Mouse (Mus musculus) adrenal gland, postnatal 36 days (tissue): ENCODE measurements around the gene Olfr1154. TPM values are rescaled to one million over a fixed set of nuclear protein-coding genes. Genes with fewer than 3 reads are reported as not detected.

ENCODE experiments used
- DNase-seq, 2 experiments: peaks; one replicate each; pipeline ENCODE4 v3.0.0; 2021; ENCODE audit warnings: mixed read lengths in 1 of 2
- long read RNA-seq, 2 experiments: library from polyadenylated mRNA; stranded (forward); transcript quantifications; one replicate each; pipeline ENCODE4 v2.0.0; 2021; ENCODE audit warnings: borderline sequencing depth in 2 of 2
- total RNA-seq, 2 experiments: library from RNA; stranded (reverse); gene quantifications; 2 replicates each; pipeline ENCODE4 v1.2.3; 2021

The Olfr1154 gene
- not detected for total RNA-seq
- long read RNA-seq, experiment 1: 0 reads
- long read RNA-seq, experiment 2: 0 reads

DNA sequence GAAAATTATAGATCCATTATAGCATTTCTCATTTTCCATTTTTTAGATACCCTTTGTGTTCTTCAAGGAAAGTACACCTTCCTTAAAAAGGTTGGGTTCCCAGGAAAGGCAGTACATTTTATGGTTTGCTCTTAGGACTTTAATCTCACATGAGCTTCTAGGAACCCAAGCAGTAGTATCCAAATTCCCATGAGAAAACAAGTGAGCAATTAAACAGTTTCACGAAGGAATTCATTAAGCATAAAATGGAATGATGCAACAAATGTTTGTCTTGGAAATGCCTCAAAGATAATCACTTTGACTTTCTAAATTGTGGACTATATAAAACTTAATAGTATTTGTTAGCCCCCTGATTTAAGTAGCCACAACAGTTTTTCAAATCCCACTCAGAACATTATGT, at the start of gene Olfr1154:
Gene Olfr1154, minus strand, starts transcription at position 101 of the 400 bp plus-strand sequence.
- DNase-seq: no peak

DNA sequence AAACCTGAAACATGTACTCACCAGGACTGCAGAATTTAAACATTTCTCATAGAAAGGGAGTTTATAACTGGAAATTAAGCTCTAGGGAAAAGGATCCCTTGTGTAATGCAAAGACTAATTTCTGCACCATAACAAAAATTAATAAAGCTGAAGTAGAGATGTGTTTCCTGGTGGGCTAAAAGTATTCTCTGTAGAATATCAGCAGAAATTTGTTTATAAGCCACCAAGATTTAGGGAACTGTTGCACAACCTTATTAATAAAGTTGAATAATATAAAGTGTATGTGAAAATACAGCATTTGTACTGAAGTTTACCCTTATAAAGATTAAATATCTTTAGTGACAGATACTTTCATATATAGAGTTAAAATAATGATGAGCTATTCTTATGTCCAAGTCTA, 48.0 kb upstream of the Olfr1154 start, which contains the start of gene Olfr1156:
Gene Olfr1156, minus strand, starts transcription at position 101 of the 400 bp plus-strand sequence.
- no peak for DNase-seq

DNA sequence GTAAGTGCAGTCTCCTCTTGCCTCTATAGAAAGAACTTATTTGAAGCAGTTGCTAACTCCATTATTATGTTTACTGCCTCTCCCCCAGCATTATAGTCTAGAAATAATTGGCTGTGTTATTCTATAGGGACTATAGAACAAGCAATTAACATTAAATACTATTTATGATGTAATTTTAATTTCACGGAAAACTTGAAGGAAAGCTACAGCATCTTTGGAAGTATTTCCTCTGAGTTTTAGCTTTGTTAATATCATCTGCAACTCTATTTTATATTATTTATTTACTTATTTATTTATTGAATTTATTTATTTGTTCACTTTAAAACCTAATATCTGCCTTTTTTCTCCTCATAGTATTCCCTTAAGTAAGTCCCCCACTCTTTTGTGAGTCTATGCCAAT, 40.1 kb upstream of the Olfr1154 start, which contains the start of gene Olfr1155:
Gene Olfr1155, minus strand, starts transcription at position 101 of the 400 bp plus-strand sequence.
- no peak for DNase-seq

DNA sequence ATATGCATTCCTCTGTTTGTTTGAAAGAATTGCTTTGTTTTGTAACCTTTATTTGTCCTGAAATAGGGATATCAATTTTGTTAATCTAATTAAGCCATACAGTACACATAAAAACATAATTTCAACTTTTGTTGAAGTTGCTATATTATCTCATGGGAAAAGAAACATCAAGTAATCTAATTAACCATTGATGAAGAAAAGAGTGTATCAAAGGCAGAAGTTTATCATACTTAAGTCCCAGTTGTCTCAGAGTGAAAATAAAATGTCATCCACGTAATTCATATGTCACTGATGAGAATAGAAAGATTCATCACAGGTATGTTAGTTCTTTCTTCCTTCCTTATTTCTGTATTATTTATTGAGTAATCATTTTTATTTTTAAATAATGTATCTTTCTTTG, 10.3 kb downstream of the Olfr1154 start, which contains the start of gene Olfr1153:
Gene Olfr1153, plus strand, starts transcription at position 301 of the 400 bp plus-strand sequence.
- no peak for DNase-seq

DNA sequence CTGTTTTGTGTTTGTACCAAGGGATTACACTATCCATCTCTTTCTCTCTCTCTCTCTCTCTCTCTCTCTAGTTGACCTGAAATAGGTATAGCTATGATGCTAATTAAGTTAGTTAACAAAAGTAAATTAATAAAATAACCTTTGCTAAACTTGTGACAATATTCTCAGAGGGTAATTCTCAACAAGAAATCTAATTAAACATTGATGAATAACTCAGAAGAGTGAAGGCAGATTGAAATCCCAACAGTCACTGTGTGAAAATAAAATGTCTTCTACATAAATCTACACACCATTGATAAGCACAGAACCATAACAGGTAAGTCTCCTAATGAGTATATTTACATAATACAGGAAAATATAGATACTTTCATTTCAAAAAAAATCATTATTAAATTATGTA, 38.8 kb downstream of the Olfr1154 start, which contains the start of gene Olfr1152:
Gene Olfr1152, plus strand, starts transcription at position 301 of the 400 bp plus-strand sequence.
- no peak for DNase-seq

DNA sequence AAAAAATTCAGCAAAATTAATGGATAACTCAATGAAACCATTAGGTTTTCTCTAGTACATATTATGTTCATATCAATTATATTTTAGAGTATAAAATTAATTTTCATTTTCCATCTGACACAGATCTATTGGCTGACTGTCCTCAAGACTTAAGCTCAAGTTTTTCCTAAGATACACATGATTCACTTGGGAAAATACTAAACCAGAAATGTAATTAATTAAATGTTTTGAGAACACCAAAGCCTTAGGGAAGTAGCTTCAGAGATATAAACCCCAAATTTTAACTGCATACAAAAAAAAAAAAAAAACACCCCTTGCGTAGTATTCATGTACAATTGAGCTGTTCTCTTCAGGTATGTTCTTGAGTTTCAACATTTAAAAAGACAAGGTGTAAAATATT, 49.4 kb downstream of the Olfr1154 start, which contains the start of gene Olfr1151:
Gene Olfr1151, plus strand, starts transcription at position 301 of the 400 bp plus-strand sequence.
- no peak for DNase-seq

Other genes starting within 250 kb of the Olfr1154 start
- gene Olfr1134, start 246.7 kb downstream of the Olfr1154 start, total RNA-seq: not detected
- not detected for gene Olfr1135, start 231.5 kb downstream of the Olfr1154 start, total RNA-seq
- gene Olfr1136, start 211.2 kb downstream of the Olfr1154 start, total RNA-seq: not detected
- gene Olfr1137, start 192.0 kb downstream of the Olfr1154 start, total RNA-seq: not detected
- not detected for gene Olfr1138, start 165.2 kb downstream of the Olfr1154 start, total RNA-seq
- gene Olfr1140, start 161.4 kb downstream of the Olfr1154 start, total RNA-seq: not detected
- gene Olfr1141, start 151.2 kb downstream of the Olfr1154 start, total RNA-seq: not detected
- gene Olfr152, start 125.7 kb downstream of the Olfr1154 start, total RNA-seq: not detected
- not detected for gene Olfr1143, start 104.6 kb downstream of the Olfr1154 start, total RNA-seq
- gene Olfr1145, start 95.3 kb downstream of the Olfr1154 start, total RNA-seq: not detected
- not detected for gene Olfr1148, start 74.6 kb downstream of the Olfr1154 start, total RNA-seq
- not detected for gene Olfr1150-ps1, start 61.2 kb downstream of the Olfr1154 start, total RNA-seq
- gene Olfr1151, start 49.3 kb downstream of the Olfr1154 start, total RNA-seq: not detected
- gene Olfr1152, start 38.7 kb downstream of the Olfr1154 start, total RNA-seq: not detected
- not detected for gene Olfr1153, start 10.2 kb downstream of the Olfr1154 start, total RNA-seq
- not detected for gene Olfr1155, start 40.0 kb upstream of the Olfr1154 start, total RNA-seq
- gene Olfr1156, start 47.9 kb upstream of the Olfr1154 start, total RNA-seq: not detected
- gene Olfr1157, start 63.1 kb upstream of the Olfr1154 start, total RNA-seq: not detected
- not detected for gene Olfr74, start 69.5 kb upstream of the Olfr1154 start, total RNA-seq
- gene Olfr1158, start 84.9 kb upstream of the Olfr1154 start, total RNA-seq: not detected
- gene Olfr1160, start 103.1 kb upstream of the Olfr1154 start, total RNA-seq: not detected
- not detected for gene Olfr1161, start 117.6 kb upstream of the Olfr1154 start, total RNA-seq
- gene Olfr73, start 132.5 kb upstream of the Olfr1154 start, total RNA-seq: not detected
- gene Olfr1162, start 146.0 kb upstream of the Olfr1154 start, total RNA-seq: not detected
- not detected for gene Olfr1163, start 166.7 kb upstream of the Olfr1154 start, total RNA-seq
- gene Olfr1164, start 188.8 kb upstream of the Olfr1154 start, total RNA-seq: not detected
- not detected for gene Olfr1166, start 223.1 kb upstream of the Olfr1154 start, total RNA-seq